Mouse (Mus musculus): ENCODE results near the gene Dock9. TPM values are rescaled to one million over a fixed set of nuclear protein-coding genes. Genes with fewer than 3 reads are reported as not detected.
A peak's percentile ranks its signal among the peaks of the same experiment; 100 is the strongest.

Dock9 gene
- polyA plus RNA-seq, 1 experiment from 2014 or later = 6.4 TPM

- 80% methylated on average over 3 of the region's 3 CpGs for WGBS
- no peak for DNase-seq (ENCODE audit: low spot score)
- Histone ChIP-seq H3K4me2 (replicated peaks; ENCODE audit: low read depth) (no peak overlapping the region), H3K27me3 (ENCODE audit: control insufficient read depth, insufficient read depth, low read length) (no peaks in the 10 kb centered on the region), H3K27ac (replicated peaks) (no peak overlapping the region), H3K9ac (ENCODE audit: low read length) (no peak overlapping the region), H3K9me3 (ENCODE audit: control insufficient read depth, low read length) (no peaks in the 10 kb centered on the region), H3K36me3 (ENCODE audit: control insufficient read depth, insufficient read depth, low read length) (no peaks in the 10 kb centered on the region), H3K4me3 (ENCODE audit: low read depth, low read length) (no peak overlapping the region), H3K4me1 (replicated peaks; ENCODE audit: control insufficient read depth, insufficient read depth) (no peaks in the 10 kb centered on the region)
- ATAC-seq (ENCODE audit: low FRiP score, low TSS enrichment) = no peak
- TF ChIP-seq EP300 (optimal IDR thresholded peaks at IDR 0.05) = no peak
- no peak for TF ChIP-seq CTCF (IDR thresholded peaks at IDR 0.05; ENCODE audit: low read depth)
These were observed 8.4 kb downstream of the Dock9 start for GRCm38 (mm10) chr14:121789273-121789672.

- Histone ChIP-seq H3K4me2 (replicated peaks; ENCODE audit: low read depth) (no peak overlapping the region), H3K4me1 (replicated peaks; ENCODE audit: control insufficient read depth, insufficient read depth) (no peaks in the 10 kb centered on the region), H3K27ac (replicated peaks) (no peak overlapping the region), H3K9me3 (ENCODE audit: control insufficient read depth, low read length) (no peaks in the 10 kb centered on the region), H3K9ac (ENCODE audit: low read length) (no peak overlapping the region), H3K36me3 (ENCODE audit: control insufficient read depth, insufficient read depth, low read length) (no peaks in the 10 kb centered on the region), H3K27me3 (ENCODE audit: control insufficient read depth, insufficient read depth, low read length) (no peaks in the 10 kb centered on the region), H3K4me3 (ENCODE audit: low read depth, low read length) (no peak overlapping the region)
- ATAC-seq (ENCODE audit: low FRiP score, low TSS enrichment) (no peak), DNase-seq (ENCODE audit: low spot score) (no peak)
- 86% methylated on average over 6 of the region's 6 CpGs for WGBS
- TF ChIP-seq CTCF (IDR thresholded peaks at IDR 0.05; ENCODE audit: low read depth) = no peak
- no peak for TF ChIP-seq EP300 (optimal IDR thresholded peaks at IDR 0.05)
These were observed 9.2 kb downstream of the Dock9 start for GRCm38 (mm10) chr14:121788451-121788850.

GRCm38 (mm10) chr14:121787430-121787829, 10.2 kb downstream of the Dock9 start:
- Histone ChIP-seq H3K36me3 (ENCODE audit: control insufficient read depth, insufficient read depth, low read length) (no peaks in the 10 kb centered on the region), H3K4me1 (replicated peaks; ENCODE audit: control insufficient read depth, insufficient read depth) (no peaks in the 10 kb centered on the region), H3K4me3 (ENCODE audit: low read depth, low read length) (no peak overlapping the region), H3K9me3 (ENCODE audit: control insufficient read depth, low read length) (no peaks in the 10 kb centered on the region), H3K27ac (replicated peaks) (no peak overlapping the region; the same call in 1 of the 2 replicates), H3K27me3 (ENCODE audit: control insufficient read depth, insufficient read depth, low read length) (no peaks in the 10 kb centered on the region), H3K4me2 (replicated peaks; ENCODE audit: low read depth) (no peak overlapping the region), H3K9ac (ENCODE audit: low read length) (no peak overlapping the region)
- ATAC-seq (ENCODE audit: low FRiP score, low TSS enrichment) = no peak
- no peak for DNase-seq (ENCODE audit: low spot score)
- WGBS = 85% methylated on average over 12 of the region's 12 CpGs
- TF ChIP-seq EP300 (optimal IDR thresholded peaks at IDR 0.05) (no peak), CTCF (IDR thresholded peaks at IDR 0.05; ENCODE audit: low read depth) (no peak)

GRCm38 (mm10) chr14:121786900-121787299, 10.7 kb downstream of the Dock9 start:
- TF ChIP-seq EP300 (optimal IDR thresholded peaks at IDR 0.05) (no peak), CTCF (IDR thresholded peaks at IDR 0.05; ENCODE audit: low read depth) (no peak)
- 79% methylated on average over 12 of the region's 12 CpGs for WGBS
- Histone ChIP-seq H3K36me3 (ENCODE audit: control insufficient read depth, insufficient read depth, low read length) (no peaks in the 10 kb centered on the region), H3K4me3 (ENCODE audit: low read depth, low read length) (no peak overlapping the region), H3K9ac (ENCODE audit: low read length) (no peak overlapping the region), H3K9me3 (ENCODE audit: control insufficient read depth, low read length) (no peaks in the 10 kb centered on the region), H3K27ac (replicated peaks) (no peak overlapping the region; the same call in 1 of the 2 replicates), H3K27me3 (ENCODE audit: control insufficient read depth, insufficient read depth, low read length) (no peaks in the 10 kb centered on the region), H3K4me1 (replicated peaks; ENCODE audit: control insufficient read depth, insufficient read depth) (no peaks in the 10 kb centered on the region), H3K4me2 (replicated peaks; ENCODE audit: low read depth) (no peak overlapping the region)
- ATAC-seq (ENCODE audit: low FRiP score, low TSS enrichment) = no peak
- no peak for DNase-seq (ENCODE audit: low spot score)

GRCm38 (mm10) chr14:121785394-121785793, 12.2 kb downstream of the Dock9 start:
- H3K27ac ChIP-seq (replicated peaks) = no peak overlapping the region
- peaks cover 3% of the 10 kb centered on the region for H3K4me1 ChIP-seq (replicated peaks; ENCODE audit: control insufficient read depth, insufficient read depth)
- TF ChIP-seq CTCF (IDR thresholded peaks at IDR 0.05; ENCODE audit: low read depth) (no peak), EP300 (optimal IDR thresholded peaks at IDR 0.05) (no peak)
- H3K4me2 ChIP-seq (replicated peaks; ENCODE audit: low read depth) = no peak overlapping the region
- H3K9ac ChIP-seq (ENCODE audit: low read length) = no peak overlapping the region
- no peak overlapping the region for H3K4me3 ChIP-seq (ENCODE audit: low read depth, low read length)
- no peaks in the 10 kb centered on the region for H3K9me3 ChIP-seq (ENCODE audit: control insufficient read depth, low read length)
- H3K36me3 ChIP-seq (ENCODE audit: control insufficient read depth, insufficient read depth, low read length) = no peaks in the 10 kb centered on the region
- no peak for DNase-seq (ENCODE audit: low spot score)
- ATAC-seq (ENCODE audit: low FRiP score, low TSS enrichment) = no peak
- 79% methylated on average over 1 of the region's 1 CpGs for WGBS
- no peaks in the 10 kb centered on the region for H3K27me3 ChIP-seq (ENCODE audit: control insufficient read depth, insufficient read depth, low read length)

- Histone ChIP-seq H3K36me3 (ENCODE audit: control insufficient read depth, insufficient read depth, low read length) (no peaks in the 10 kb centered on the region; the same call in 1 of the 2 replicates), H3K9ac (ENCODE audit: low read length) (no peak overlapping the region), H3K27me3 (ENCODE audit: control insufficient read depth, insufficient read depth, low read length) (no peaks in the 10 kb centered on the region), H3K9me3 (ENCODE audit: control insufficient read depth, low read length) (no peaks in the 10 kb centered on the region), H3K4me3 (ENCODE audit: low read depth, low read length) (no peak overlapping the region), H3K27ac (replicated peaks) (peak overlapping the region; percentile 79), H3K4me1 (replicated peaks; ENCODE audit: control insufficient read depth, insufficient read depth) (peaks cover 9% of the 10 kb centered on the region), H3K4me2 (replicated peaks; ENCODE audit: low read depth) (no peak overlapping the region)
- peak; percentile 71; the same call in 1 of the 2 replicates for ATAC-seq (ENCODE audit: low FRiP score, low TSS enrichment)
- DNase-seq (ENCODE audit: low spot score) = no peak
- WGBS = 13% methylated on average over 12 of the region's 12 CpGs
- TF ChIP-seq CTCF (IDR thresholded peaks at IDR 0.05; ENCODE audit: low read depth) (no peak), EP300 (optimal IDR thresholded peaks at IDR 0.05) (peak; percentile 76)
These were observed 16.6 kb downstream of the Dock9 start for GRCm38 (mm10) chr14:121780942-121781531.

All from stomach, postnatal 0 days (tissue).